Mouse (Mus musculus) layer of hippocampus, adult 11-12 months (tissue): ENCODE data around the gene Ctsk.

ENCODE experiments used
- DNase-seq: peaks from one replicate; pipeline ENCODE4 v3.0.0; 2022; ENCODE audit warnings: low spot score

The Ctsk gene

GRCm38 (mm10) chr3:95499024-95499423 is at the start of gene Ctsk:
TSS of gene Ctsk (plus strand) at chr3:95499256.
- no peak for DNase-seq

- DNase-seq = peak; percentile 22
These were observed 48.6 kb upstream of the Ctsk start for GRCm38 (mm10) chr3:95450408-95450807.

- DNase-seq = no peak
These were observed 48.1 kb upstream of the Ctsk start for GRCm38 (mm10) chr3:95450915-95451314.

- DNase-seq = no peak
These were observed 42.7 kb upstream of the Ctsk start for GRCm38 (mm10) chr3:95456367-95456766.

- no peak for DNase-seq
These were observed 41.3 kb upstream of the Ctsk start for GRCm38 (mm10) chr3:95457758-95458157.

- no peak for DNase-seq
These were observed 39.7 kb upstream of the Ctsk start for GRCm38 (mm10) chr3:95459381-95459780.

GRCm38 (mm10) chr3:95463852-95464251 is 35.2 kb upstream of the Ctsk start:
- no peak for DNase-seq

- DNase-seq = no peak
These were observed 20.1 kb upstream of the Ctsk start for GRCm38 (mm10) chr3:95478966-95479365.

GRCm38 (mm10) chr3:95486421-95486820 is 12.6 kb upstream of the Ctsk start:
- no peak for DNase-seq

- no peak for DNase-seq
These were observed 10.4 kb upstream of the Ctsk start for GRCm38 (mm10) chr3:95488679-95489078.

GRCm38 (mm10) chr3:95490238-95490637 is 8.8 kb upstream of the Ctsk start:
- no peak for DNase-seq

- DNase-seq = peak; percentile 51
These were observed 4.7 kb upstream of the Ctsk start for GRCm38 (mm10) chr3:95494342-95494741.

- DNase-seq = no peak
These were observed 827 bp upstream of the Ctsk start for GRCm38 (mm10) chr3:95498229-95498628.

- no peak for DNase-seq
These were observed 562 bp downstream of the Ctsk start for GRCm38 (mm10) chr3:95499496-95500140.

GRCm38 (mm10) chr3:95502312-95502711 is 3.3 kb downstream of the Ctsk start:
- no peak for DNase-seq

GRCm38 (mm10) chr3:95509348-95509747 is 10.3 kb downstream of the Ctsk start:
- DNase-seq = no peak

GRCm38 (mm10) chr3:95511611-95512180 is 12.6 kb downstream of the Ctsk start:
- DNase-seq = no peak

GRCm38 (mm10) chr3:95516614-95517041 is 17.6 kb downstream of the Ctsk start:
- no peak for DNase-seq

- DNase-seq = peak; percentile 81
These were observed 18.4 kb downstream of the Ctsk start for GRCm38 (mm10) chr3:95517493-95517898.

GRCm38 (mm10) chr3:95518891-95519290 is 19.8 kb downstream of the Ctsk start:
- DNase-seq = peak; percentile 39

- no peak for DNase-seq
These were observed 20.3 kb downstream of the Ctsk start for GRCm38 (mm10) chr3:95519315-95519714.

GRCm38 (mm10) chr3:95520100-95520499 is 21.0 kb downstream of the Ctsk start:
- no peak for DNase-seq

GRCm38 (mm10) chr3:95521168-95521567 is 22.1 kb downstream of the Ctsk start:
- DNase-seq = peak; percentile 25

- peak; percentile 21 for DNase-seq
These were observed 24.6 kb downstream of the Ctsk start for GRCm38 (mm10) chr3:95523662-95524061.
